Mouse (Mus musculus) hindbrain, embryonic 16.5 days (tissue): Measurements from ENCODE around the gene Atp2b2. TPM values are rescaled to one million over a fixed set of nuclear protein-coding genes. Genes with fewer than 3 reads are reported as not detected.

Experiments
- ATAC-seq: fragments of 200-750 bp; cut with Nextera tagmentation; 2 replicates; pipeline ENCODE4 v1.8.0; 2017; ENCODE audit warnings: moderate TSS enrichment, moderate library complexity
- H3K27ac ChIP-seq: fragments of 300-500 bp; sonication (generic); 2 replicates; pipeline ENCODE4 v1.5.1; 2014; ENCODE audit warnings: low read depth, mild to moderate bottlenecking, control low read depth, low read length, moderate library complexity
- H3K27me3 ChIP-seq: fragments of 300-500 bp; sonication (generic); replicated peaks from 2 replicates; pipeline ENCODE4 v1.6.1; 2014; ENCODE audit warnings: low read length; ENCODE audit not compliant: control insufficient read depth, insufficient read depth
- H3K36me3 ChIP-seq: fragments of 300-500 bp; sonication (generic); 2 replicates; pipeline ENCODE4 v1.6.1; 2014; ENCODE audit warnings: mild to moderate bottlenecking, low read length, moderate library complexity, mixed read lengths; ENCODE audit not compliant: control insufficient read depth, insufficient read depth
- H3K4me1 ChIP-seq: fragments of 300-500 bp; sonication (generic); 2 replicates; pipeline ENCODE4 v1.6.1; 2014; ENCODE audit warnings: low read depth, low read length; ENCODE audit not compliant: control insufficient read depth, insufficient read depth
- H3K4me2 ChIP-seq: fragments of 300-500 bp; sonication (generic); 2 replicates; pipeline ENCODE4 v1.6.1; 2014; ENCODE audit warnings: mild to moderate bottlenecking, low read length, control low read depth, moderate library complexity
- H3K4me3 ChIP-seq: fragments of 300-500 bp; sonication (generic); 2 replicates; pipeline ENCODE4 v1.5.1; 2014; ENCODE audit warnings: mild to moderate bottlenecking, low read length, control low read depth, moderate library complexity
- H3K9ac ChIP-seq: fragments of 300-500 bp; sonication (generic); 2 replicates; pipeline ENCODE4 v1.6.1; 2014; ENCODE audit warnings: low read depth, mild to moderate bottlenecking, control low read depth, low read length, moderate library complexity
- H3K9me3 ChIP-seq: fragments of 300-500 bp; sonication (generic); 2 replicates; pipeline ENCODE4 v1.6.1; 2014; ENCODE audit warnings: mild to moderate bottlenecking, low read length, moderate library complexity; ENCODE audit not compliant: control insufficient read depth
- WGBS: fragments of 180-500 bp; shearing (Covaris S2); extraction: QIAGEN DNeasy Blood & Tissue Kit; methylation state at CpG from one replicate; pipeline ENCODE4 v1.1.7; 2014; 5-methylcytosine and 5-hydroxymethylcytosine counted together
- polyA plus RNA-seq: library from polyadenylated mRNA; unstranded; fragments of >200 nt; fragmentation: Nextera tagmentation; extraction: Ambion mirVana; gene quantifications from 2 replicates; pipeline ENCODE4 v1.2.1, GENCODE M21; 2015

Gene Atp2b2
- polyA plus RNA-seq, 1 experiment from 2014 or later, result 42.3 TPM

DNA sequence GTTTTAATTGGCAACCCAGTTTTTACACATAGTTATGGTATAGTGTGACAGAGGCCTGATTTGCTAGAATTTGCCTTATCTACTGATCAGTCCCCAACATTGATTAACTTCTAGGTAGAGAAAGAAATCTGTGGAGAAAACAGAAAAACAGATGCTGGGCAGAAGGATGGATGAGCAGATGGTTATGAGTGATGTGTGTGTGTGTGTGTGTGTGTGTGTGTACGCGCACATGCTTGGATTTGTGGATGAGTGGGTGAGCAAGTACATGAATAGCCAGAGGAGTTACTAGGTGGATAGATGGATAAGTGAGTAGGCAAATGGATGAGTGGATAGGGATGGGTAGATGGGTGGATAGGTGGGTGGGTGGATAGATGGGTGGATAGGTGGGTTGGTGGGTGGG lies 20.7 kb upstream of the Atp2b2 start:
- Histone ChIP-seq H3K27me3 (no peaks in the 10 kb centered on the region), H3K27ac (no peak overlapping the region), H3K4me2 (no peak overlapping the region), H3K4me3 (no peak overlapping the region), H3K4me1 (0 out of 2 replicates have a peak, but pooled peaks cover 1% of the 10 kb centered on the region), H3K36me3 (no peaks in the 10 kb centered on the region), H3K9me3 (no peaks in the 10 kb centered on the region), H3K9ac (no peak overlapping the region)
- 98% methylated on average over 2 of the region's 2 CpGs for WGBS
- no peak for ATAC-seq

DNA sequence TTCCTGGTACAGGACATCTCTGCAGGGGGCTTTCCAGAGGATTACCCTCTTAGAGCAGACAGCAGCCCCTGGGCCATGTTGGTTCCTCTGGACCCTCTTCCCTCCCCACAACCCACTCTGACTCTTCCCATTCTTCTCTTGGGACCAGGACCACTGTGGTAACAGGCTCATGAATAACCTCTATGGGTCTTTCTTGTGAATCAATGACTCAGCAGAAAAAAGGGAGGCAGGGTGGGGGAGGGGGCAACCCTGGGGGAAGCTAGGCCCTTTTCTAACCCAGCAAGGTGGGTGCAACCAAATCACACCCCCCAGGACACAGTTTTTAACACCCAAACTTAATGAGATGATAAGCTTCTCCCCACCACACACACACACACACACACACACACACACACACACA lies 20.3 kb upstream of the Atp2b2 start:
- Histone ChIP-seq H3K27me3 (no peaks in the 10 kb centered on the region), H3K27ac (no peak overlapping the region), H3K4me1 (0 out of 2 replicates have a peak, but pooled peaks cover 2% of the 10 kb centered on the region), H3K4me3 (no peak overlapping the region), H3K9me3 (no peaks in the 10 kb centered on the region), H3K9ac (no peak overlapping the region), H3K4me2 (no peak overlapping the region), H3K36me3 (no peaks in the 10 kb centered on the region)
- ATAC-seq, result no peak

DNA sequence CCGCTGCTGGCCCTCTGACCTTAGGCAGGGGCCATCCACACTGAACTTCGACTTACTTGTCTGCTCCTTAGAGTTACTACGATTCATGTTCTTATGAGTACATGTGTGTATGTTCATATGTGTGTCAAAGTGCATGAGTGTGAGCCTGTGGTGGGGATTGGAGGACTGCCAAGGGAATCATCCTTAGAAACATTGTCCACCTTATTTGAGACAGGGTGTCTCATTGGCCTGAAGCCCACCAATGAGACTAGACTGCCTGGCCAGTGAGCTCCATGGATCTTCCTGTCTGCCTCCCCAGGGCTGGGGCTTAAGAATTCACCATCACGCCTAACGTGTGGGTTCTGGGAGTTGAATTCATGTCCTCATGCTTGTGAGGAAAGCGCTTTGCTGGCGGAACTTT lies 16.8 kb upstream of the Atp2b2 start:
- no peak for ATAC-seq
- Histone ChIP-seq H3K4me2 (no peak overlapping the region), H3K27ac (no peak overlapping the region), H3K9ac (no peak overlapping the region), H3K4me3 (no peak overlapping the region), H3K4me1 (0 out of 2 replicates have a peak, but pooled peaks cover 2% of the 10 kb centered on the region), H3K36me3 (no peaks in the 10 kb centered on the region), H3K9me3 (no peaks in the 10 kb centered on the region), H3K27me3 (no peaks in the 10 kb centered on the region)
- WGBS, result 87% methylated on average over 7 of the region's 7 CpGs

DNA sequence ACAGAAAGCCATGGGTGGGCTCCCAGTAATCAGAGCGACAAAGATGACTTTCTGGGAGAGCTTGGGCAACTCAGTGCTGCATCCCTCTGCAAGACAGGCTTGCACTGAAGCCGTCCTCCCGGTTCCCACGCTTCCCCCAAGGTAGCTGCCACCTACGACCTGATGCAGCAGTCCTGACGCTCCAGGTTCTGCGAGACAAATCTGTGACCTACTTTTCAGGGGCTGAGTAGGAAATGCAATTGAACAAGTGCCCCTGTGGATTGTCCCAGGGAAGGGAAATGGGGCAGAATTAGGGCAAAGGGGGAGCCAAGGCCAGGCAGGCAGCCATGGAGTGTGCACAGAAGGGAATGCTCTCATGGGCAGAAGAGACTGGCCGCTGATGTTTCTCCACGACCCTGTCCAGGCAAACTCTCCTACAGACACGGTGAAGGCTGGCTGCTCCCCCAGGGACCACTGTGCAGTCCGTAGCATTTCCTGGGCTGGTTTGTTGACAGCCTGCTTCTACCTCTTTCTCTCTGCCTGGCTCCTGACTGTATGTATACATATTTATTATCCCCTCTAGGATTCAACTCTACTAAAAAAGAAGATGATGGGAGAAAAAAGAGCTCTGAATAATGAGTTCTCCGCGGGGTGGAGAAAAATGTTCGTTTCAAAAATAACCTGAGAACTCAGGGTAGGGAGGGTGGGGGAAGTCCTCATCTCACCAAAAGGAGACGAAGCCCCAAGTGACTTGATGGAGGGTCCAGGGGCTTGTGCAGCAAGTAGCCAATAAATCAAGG lies 15.8 kb upstream of the Atp2b2 start:
- no peak overlapping the region for H3K9ac ChIP-seq
- H3K4me1 ChIP-seq, result 0 out of 2 replicates have a peak, but pooled peaks cover 2% of the 10 kb centered on the region
- no peak overlapping the region for H3K4me3 ChIP-seq
- no peaks in the 10 kb centered on the region for H3K9me3 ChIP-seq
- H3K4me2 ChIP-seq, result no peak overlapping the region
- 59% methylated on average over 15 of the region's 15 CpGs for WGBS
- H3K27me3 ChIP-seq, result no peaks in the 10 kb centered on the region
- no peaks in the 10 kb centered on the region for H3K36me3 ChIP-seq
- ATAC-seq, result no peak
- H3K27ac ChIP-seq, result no peak overlapping the region

DNA sequence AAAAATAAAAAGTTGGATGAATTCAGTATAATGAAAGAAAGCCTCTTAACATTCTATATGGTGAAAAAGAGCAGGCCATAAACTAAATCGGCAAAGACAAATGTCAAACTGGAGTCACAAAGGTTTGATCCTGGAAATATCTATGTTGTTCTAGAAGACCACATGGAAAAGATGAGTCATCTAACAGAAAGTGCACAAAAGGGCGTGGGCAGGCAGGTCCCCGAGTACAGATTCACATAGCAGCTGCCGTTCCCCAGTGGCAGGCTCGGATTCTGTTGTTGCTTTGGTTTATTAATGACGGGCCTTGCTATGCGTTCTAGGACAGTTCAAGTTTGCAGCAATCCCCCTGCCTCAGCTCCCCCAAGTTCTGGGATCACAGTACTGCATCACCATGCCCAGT lies 12.9 kb upstream of the Atp2b2 start:
- H3K9ac ChIP-seq, result no peak overlapping the region
- no peak for ATAC-seq
- WGBS, result 84% methylated on average over 7 of the region's 7 CpGs

DNA sequence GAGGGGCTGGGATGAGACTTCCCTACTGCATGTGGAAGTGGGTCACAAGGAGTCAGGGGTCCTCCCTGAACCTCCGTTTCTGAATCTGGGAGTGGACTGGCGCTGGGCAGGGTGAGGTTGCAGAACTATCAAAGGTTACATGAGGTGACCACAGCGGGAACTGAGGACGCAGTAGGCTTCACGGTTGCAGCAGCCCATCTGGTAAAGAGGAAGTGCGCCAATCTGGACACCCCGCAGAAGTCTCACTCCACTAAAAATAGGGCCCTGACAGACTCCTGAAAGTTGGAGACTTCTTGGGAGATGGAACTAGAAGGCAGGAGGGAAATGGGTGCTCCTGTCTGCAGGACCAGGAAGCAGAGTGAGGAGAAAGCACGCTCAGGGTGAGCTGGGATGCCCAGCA lies 2.5 kb upstream of the Atp2b2 start:
- H3K36me3 ChIP-seq, result no peaks in the 10 kb centered on the region
- H3K27me3 ChIP-seq, result peaks cover 3% of the 10 kb centered on the region; the same call in 1 of the 2 replicates
- H3K4me3 ChIP-seq, result no peak overlapping the region
- no peak overlapping the region for H3K9ac ChIP-seq
- no peak overlapping the region for H3K4me2 ChIP-seq
- H3K27ac ChIP-seq, result no peak overlapping the region
- 77% methylated on average over 8 of the region's 8 CpGs for WGBS
- no peaks in the 10 kb centered on the region for H3K9me3 ChIP-seq
- ATAC-seq, result no peak
- peaks cover 10% of the 10 kb centered on the region for H3K4me1 ChIP-seq

More for the DNA sequence above, 12.9 kb upstream of the Atp2b2 start:
- Histone ChIP-seq H3K27ac (no peak overlapping the region), H3K9me3 (no peaks in the 10 kb centered on the region), H3K4me1 (0 out of 2 replicates have a peak, but pooled peaks cover 2% of the 10 kb centered on the region), H3K4me3 (no peak overlapping the region), H3K36me3 (no peaks in the 10 kb centered on the region), H3K27me3 (no peaks in the 10 kb centered on the region), H3K4me2 (no peak overlapping the region)

DNA sequence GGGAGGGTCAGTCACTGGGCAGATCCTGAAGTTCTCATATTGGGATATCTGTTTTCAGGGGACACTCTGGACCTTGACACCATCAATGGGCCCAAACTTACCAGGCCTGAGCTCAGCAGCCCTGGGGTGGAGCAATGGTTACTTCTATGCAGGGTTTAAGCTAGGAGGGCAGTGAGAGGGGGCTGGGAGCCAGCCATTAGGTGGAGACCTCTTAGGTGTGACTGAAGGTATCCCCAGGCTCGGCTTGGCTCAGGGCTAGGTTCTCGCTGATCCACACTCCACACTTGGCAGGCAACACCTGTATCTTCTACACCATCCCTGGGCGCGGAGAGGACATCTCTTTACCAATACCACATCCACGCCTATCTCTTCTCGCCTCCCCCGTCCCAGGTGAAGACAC lies 423 bp upstream of the Atp2b2 start:
- no peak overlapping the region for H3K9ac ChIP-seq
- H3K4me3 ChIP-seq, result no peak overlapping the region
- H3K27me3 ChIP-seq, result peaks cover 3% of the 10 kb centered on the region; the same call in 1 of the 2 replicates
- no peak overlapping the region for H3K4me2 ChIP-seq
- 89% methylated on average over 7 of the region's 7 CpGs for WGBS
- no peak overlapping the region for H3K27ac ChIP-seq
- peaks cover 10% of the 10 kb centered on the region for H3K4me1 ChIP-seq
- no peaks in the 10 kb centered on the region for H3K36me3 ChIP-seq
- ATAC-seq, result no peak
- no peaks in the 10 kb centered on the region for H3K9me3 ChIP-seq

DNA sequence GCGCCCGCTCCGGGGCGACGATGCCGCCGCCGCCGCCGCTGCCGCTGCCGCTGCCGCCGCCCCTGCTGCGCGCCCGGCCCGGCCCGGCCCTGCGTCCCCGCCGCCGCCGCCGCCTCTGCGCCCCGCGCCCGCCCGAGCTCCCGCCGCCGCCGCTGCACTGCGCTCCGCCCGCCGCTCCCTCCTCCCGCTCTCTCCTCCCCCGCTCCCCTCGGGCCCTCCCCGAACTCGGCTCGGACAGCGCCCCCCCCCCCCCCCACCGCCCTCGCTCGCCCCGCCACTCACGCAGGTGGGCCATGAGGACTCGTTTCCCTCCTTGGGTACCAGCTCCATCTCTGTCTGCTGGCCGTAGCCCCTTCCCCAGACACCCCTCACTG lies 515 bp downstream of the Atp2b2 start:
- peaks cover 3% of the 10 kb centered on the region; the same call in 1 of the 2 replicates for H3K27me3 ChIP-seq
- peak; percentile 49 for ATAC-seq
- H3K4me1 ChIP-seq, result peaks cover 10% of the 10 kb centered on the region

DNA sequence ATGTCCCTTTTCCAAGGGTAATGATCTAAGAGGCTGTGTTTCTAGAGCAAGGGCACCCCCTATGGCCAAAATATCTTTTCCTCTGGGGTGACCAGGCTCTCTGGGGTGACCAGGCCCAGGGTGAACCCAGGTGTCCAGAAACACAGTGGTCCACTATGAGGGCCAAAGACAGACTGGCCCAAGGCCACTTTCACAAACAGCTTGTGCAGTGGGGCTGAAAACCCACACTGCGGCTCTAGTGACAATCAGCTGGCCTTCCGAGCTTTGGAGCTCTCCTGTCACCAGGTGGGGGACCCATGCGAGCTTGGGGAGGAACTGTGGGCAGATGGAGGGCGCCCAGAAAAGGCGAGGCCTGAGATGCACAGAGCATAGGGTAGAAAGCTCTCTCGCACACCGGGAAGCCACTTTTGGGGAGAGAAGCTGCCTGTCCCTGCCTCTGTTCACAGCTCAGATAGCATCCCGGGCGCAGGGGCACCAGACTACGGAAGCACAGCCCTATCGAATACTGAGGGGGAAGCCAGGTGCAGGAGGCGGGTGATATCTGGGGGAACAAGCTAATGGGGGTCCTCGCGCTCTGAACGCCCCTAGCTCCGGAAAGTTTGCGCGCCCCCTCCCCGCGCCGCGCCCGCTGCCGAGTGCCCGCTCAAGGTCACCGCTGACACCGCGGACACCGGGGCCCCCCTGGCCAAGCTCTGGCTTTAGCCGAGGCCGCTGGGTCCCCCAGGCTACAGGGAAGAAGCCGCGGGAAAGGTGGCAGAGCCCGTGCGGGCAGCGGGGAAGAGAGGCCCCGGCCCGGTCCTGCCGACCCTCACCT lies 1.1 kb downstream of the Atp2b2 start:
- Histone ChIP-seq H3K36me3 (no peaks in the 10 kb centered on the region), H3K9me3 (no peaks in the 10 kb centered on the region), H3K27me3 (peaks cover 3% of the 10 kb centered on the region; the same call in 1 of the 2 replicates), H3K4me1 (peaks cover 10% of the 10 kb centered on the region), H3K4me3 (peak overlapping the region; percentile 70), H3K4me2 (peak overlapping the region; percentile 88), H3K27ac (peak overlapping the region; percentile 55), H3K9ac (peak overlapping the region; percentile 81)
- WGBS, result 2% methylated on average over 17 of the region's 39 CpGs
- ATAC-seq, result peak; percentile 64

More for the DNA sequence above, 515 bp downstream of the Atp2b2 start:
- Histone ChIP-seq H3K27ac (peak overlapping the region; percentile 55), H3K9me3 (no peaks in the 10 kb centered on the region), H3K4me2 (peak overlapping the region; percentile 88), H3K36me3 (no peaks in the 10 kb centered on the region), H3K4me3 (peak overlapping the region; percentile 70), H3K9ac (peak overlapping the region; percentile 81)
- WGBS, result 0% methylated on average over 7 of the region's 52 CpGs
